Mouse (Mus musculus): ENCODE results near the gene Pik3cg.

DNA sequence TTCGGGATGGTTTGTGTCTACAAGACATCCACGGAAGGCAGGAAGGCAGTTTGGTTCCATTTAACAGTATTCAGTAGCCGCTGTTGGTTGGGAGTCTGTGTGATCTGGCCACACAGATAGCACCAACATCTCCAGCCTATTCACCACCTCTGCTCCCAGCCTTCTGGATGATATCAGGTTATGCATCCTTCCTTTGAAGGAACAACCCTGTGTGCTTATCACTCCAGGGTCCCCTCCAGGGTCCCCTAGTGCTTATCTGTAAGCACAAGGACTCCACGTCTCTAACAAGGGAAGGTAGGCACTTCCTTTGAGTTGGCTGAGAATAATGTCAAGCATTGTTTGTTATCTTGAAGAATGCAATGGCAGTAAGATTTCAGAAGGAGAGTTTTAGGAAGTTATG, 65.3 kb downstream of the Pik3cg start:
- no peak for TF ChIP-seq EP300 (IDR thresholded peaks at IDR 0.05; ENCODE audit: low read depth)
- no peak for TF ChIP-seq CTCF (IDR thresholded peaks at IDR 0.05; ENCODE audit: low read depth)
